Mouse (Mus musculus) embryonic facial prominence, embryonic 14.5 days (tissue): ENCODE data around the gene Dvl3. TPM values are rescaled to one million over a fixed set of nuclear protein-coding genes. Genes with fewer than 3 reads are reported as not detected.

Source experiments
- ATAC-seq: fragments of 200-750 bp; cut with Nextera tagmentation; 2 replicates; pipeline ENCODE4 v1.8.0; 2017; ENCODE audit warnings: low read depth, moderate number of reproducible peaks, moderate TSS enrichment
- DNase-seq: peaks from one replicate; pipeline ENCODE4 v3.0.0-alpha.2; 2015; ENCODE audit warnings: low spot score
- H3K27ac ChIP-seq: fragments of 300-500 bp; sonication (generic); replicated peaks from 2 replicates; pipeline ENCODE4 v1.5.1; 2014; ENCODE audit warnings: low read depth, mild to moderate bottlenecking, low read length, moderate library complexity
- H3K27me3 ChIP-seq: fragments of 300-500 bp; sonication (generic); replicated peaks from 2 replicates; pipeline ENCODE4 v1.6.1; 2014; ENCODE audit warnings: low read length; ENCODE audit not compliant: control insufficient read depth, insufficient read depth
- H3K36me3 ChIP-seq: fragments of 300-500 bp; sonication (generic); 2 replicates; pipeline ENCODE4 v1.6.1; 2014; ENCODE audit warnings: low read length, mixed read lengths; ENCODE audit not compliant: control insufficient read depth, insufficient read depth
- H3K4me1 ChIP-seq: fragments of 300-500 bp; sonication (generic); 2 replicates; pipeline ENCODE4 v1.6.1; 2014; ENCODE audit warnings: antibody characterized with exemption, low read length; ENCODE audit not compliant: control insufficient read depth, insufficient read depth
- H3K4me2 ChIP-seq: fragments of 300-500 bp; sonication (generic); 2 replicates; pipeline ENCODE4 v1.6.1; 2014; ENCODE audit warnings: low read depth, mild to moderate bottlenecking, low read length, moderate library complexity, mixed read lengths
- H3K4me3 ChIP-seq: fragments of 300-500 bp; sonication (generic); 2 replicates; pipeline ENCODE4 v1.5.1; 2014; ENCODE audit warnings: low read depth, mild to moderate bottlenecking, low read length
- H3K9ac ChIP-seq: fragments of 300-500 bp; sonication (generic); 2 replicates; pipeline ENCODE4 v1.6.1; 2014; ENCODE audit warnings: low read depth, mild to moderate bottlenecking, low read length, moderate library complexity, mixed read lengths
- H3K9me3 ChIP-seq: fragments of 300-500 bp; sonication (generic); 2 replicates; pipeline ENCODE4 v1.6.1; 2016; ENCODE audit warnings: low read length; ENCODE audit not compliant: control insufficient read depth
- WGBS: fragments of 180-500 bp; shearing (Covaris S2); extraction: QIAGEN DNeasy Blood & Tissue Kit; methylation state at CpG from one replicate; pipeline ENCODE4 v1.1.7; 2014; 5-methylcytosine and 5-hydroxymethylcytosine counted together
- polyA plus RNA-seq: library from polyadenylated mRNA; unstranded; fragments of >200 nt; fragmentation: Nextera tagmentation; extraction: Ambion mirVana; gene quantifications from 2 replicates; pipeline ENCODE4 v1.2.1, GENCODE M21; 2014

The Dvl3 gene
- polyA plus RNA-seq, 1 experiment from 2014 or later, result 30.8 TPM

GRCm38 (mm10) chr16:20509349-20509748, 7.4 kb upstream of the Dvl3 start:
- Histone ChIP-seq H3K9me3 (no peaks in the 10 kb centered on the region), H3K27ac (no peak overlapping the region), H3K27me3 (no peaks in the 10 kb centered on the region), H3K4me2 (no peak overlapping the region), H3K36me3 (peaks cover 75% of the 10 kb centered on the region), H3K9ac (no peak overlapping the region), H3K4me3 (no peak overlapping the region), H3K4me1 (no peaks in the 10 kb centered on the region)
- 75% methylated on average over 3 of the region's 3 CpGs for WGBS
- DNase-seq (no peak), ATAC-seq (no peak)

- Histone ChIP-seq H3K27ac (no peak overlapping the region), H3K4me2 (no peak overlapping the region), H3K27me3 (no peaks in the 10 kb centered on the region), H3K36me3 (peaks cover 54% of the 10 kb centered on the region), H3K4me1 (0 out of 2 replicates have a peak, but pooled peaks cover 2% of the 10 kb centered on the region), H3K9me3 (no peaks in the 10 kb centered on the region), H3K4me3 (no peak overlapping the region), H3K9ac (no peak overlapping the region)
- ATAC-seq (no peak), DNase-seq (no peak)
- WGBS, result 80% methylated on average over 7 of the region's 7 CpGs
Observed at GRCm38 (mm10) chr16:20511277-20511847, 5.4 kb upstream of the Dvl3 start.

- Histone ChIP-seq H3K9me3 (no peaks in the 10 kb centered on the region), H3K4me1 (peaks cover 11% of the 10 kb centered on the region; the same call in 1 of the 2 replicates), H3K27ac (peak overlapping the region; percentile 92), H3K4me3 (peak overlapping the region; percentile 98), H3K36me3 (peaks cover 25% of the 10 kb centered on the region), H3K4me2 (peak overlapping the region; percentile 79), H3K9ac (peak overlapping the region; percentile 98), H3K27me3 (no peaks in the 10 kb centered on the region)
- no peak for ATAC-seq
- no peak for DNase-seq
Observed at GRCm38 (mm10) chr16:20516032-20516431, 750 bp upstream of the Dvl3 start.

GRCm38 (mm10) chr16:20517216-20517615, 434 bp downstream of the Dvl3 start:
- 0% methylated on average over 13 of the region's 26 CpGs for whole genome bisulfite sequencing
- Histone ChIP-seq H3K27ac (peak overlapping the region; percentile 92), H3K4me2 (peak overlapping the region; percentile 79), H3K4me1 (peaks cover 11% of the 10 kb centered on the region; the same call in 1 of the 2 replicates), H3K9ac (peak overlapping the region; percentile 98), H3K4me3 (peak overlapping the region; percentile 98), H3K36me3 (peaks cover 25% of the 10 kb centered on the region), H3K27me3 (no peaks in the 10 kb centered on the region), H3K9me3 (no peaks in the 10 kb centered on the region)
- peak; percentile 7; the same call in 1 of the 2 replicates for ATAC-seq
- no peak for DNase-seq

- Histone ChIP-seq H3K4me2 (peak overlapping the region; percentile 79), H3K4me3 (peak overlapping the region; percentile 98), H3K27ac (peak overlapping the region; percentile 92), H3K9ac (peak overlapping the region; percentile 98), H3K9me3 (no peaks in the 10 kb centered on the region), H3K36me3 (peaks cover 25% of the 10 kb centered on the region), H3K4me1 (peaks cover 11% of the 10 kb centered on the region; the same call in 1 of the 2 replicates), H3K27me3 (no peaks in the 10 kb centered on the region)
- peak; percentile 37 for ATAC-seq
- DNase-seq, result peak; percentile 80
- 0% methylated on average over 6 of the region's 6 CpGs for WGBS
Observed at GRCm38 (mm10) chr16:20517701-20518374, 1.1 kb downstream of the Dvl3 start.

- WGBS, result 82% methylated on average over 10 of the region's 10 CpGs
Observed at GRCm38 (mm10) chr16:20523886-20524285, 7.1 kb downstream of the Dvl3 start.

GRCm38 (mm10) chr16:20528779-20529178, 12.0 kb downstream of the Dvl3 start:
- H3K4me2 ChIP-seq, result no peak overlapping the region
- no peak for DNase-seq
- H3K36me3 ChIP-seq, result peaks cover 93% of the 10 kb centered on the region
- WGBS, result 90% methylated on average over 5 of the region's 5 CpGs
- no peak overlapping the region for H3K9ac ChIP-seq
- no peaks in the 10 kb centered on the region for H3K27me3 ChIP-seq
- H3K4me1 ChIP-seq, result no peaks in the 10 kb centered on the region
- ATAC-seq, result no peak
- H3K4me3 ChIP-seq, result no peak overlapping the region
- H3K27ac ChIP-seq, result no peak overlapping the region
- no peaks in the 10 kb centered on the region for H3K9me3 ChIP-seq

More at GRCm38 (mm10) chr16:20523886-20524285, 7.1 kb downstream of the Dvl3 start:
- Histone ChIP-seq H3K27ac (no peak overlapping the region), H3K4me1 (peaks cover under 1% of the 10 kb centered on the region; the same call in 1 of the 2 replicates), H3K9me3 (no peaks in the 10 kb centered on the region), H3K36me3 (peaks cover 84% of the 10 kb centered on the region), H3K4me2 (no peak overlapping the region), H3K27me3 (no peaks in the 10 kb centered on the region), H3K4me3 (no peak overlapping the region), H3K9ac (no peak overlapping the region)
- DNase-seq (no peak), ATAC-seq (no peak)

- ATAC-seq, result no peak
- DNase-seq, result no peak
- no peaks in the 10 kb centered on the region for H3K27me3 ChIP-seq
- H3K4me3 ChIP-seq, result no peak overlapping the region
- H3K27ac ChIP-seq, result no peak overlapping the region
- no peaks in the 10 kb centered on the region for H3K9me3 ChIP-seq
- WGBS, result 64% methylated on average over 1 of the region's 1 CpGs
- no peak overlapping the region for H3K9ac ChIP-seq
- H3K4me1 ChIP-seq, result no peaks in the 10 kb centered on the region
- H3K4me2 ChIP-seq, result no peak overlapping the region
- peaks cover 87% of the 10 kb centered on the region for H3K36me3 ChIP-seq
Observed at GRCm38 (mm10) chr16:20529375-20529774, 12.6 kb downstream of the Dvl3 start.
